In genomic region chr2:130291434-130291833, GRCm38 (mm10) we compare ENCODE assay signal across 1 mouse cellular context.
TF ChIP-seq lines count a peak whose summit lies in the region.

No protein-coding gene starts in this region.

TF ChIP-seq in CH12.LX, 34 proteins besides CTCF, POLR2A, EP300 and RAD21:
- TF ChIP-seq ZC3H11A (IDR thresholded peaks at IDR 0.05; ENCODE audit: low read depth, low read length) (no peak), BHLHE40 (IDR thresholded peaks at IDR 0.05; ENCODE audit: low read depth, low read length) (peak; percentile 62), JUND (conservative IDR thresholded peaks at IDR 0.05; ENCODE audit: low read depth, low read length) (no peak), ZNF384 (IDR thresholded peaks at IDR 0.05; ENCODE audit: low read depth, low read length) (no peak), SIN3A (IDR thresholded peaks at IDR 0.05; ENCODE audit: low read length) (0 out of 2 replicates have a peak, but pooled peaks have one; percentile 37), HCFC1 (IDR thresholded peaks at IDR 0.05; ENCODE audit: low read depth, low read length) (0 out of 2 replicates have a peak, but pooled peaks have one; percentile 17), NELFE (IDR thresholded peaks at IDR 0.05; ENCODE audit: low read depth, low read length) (peak; percentile 29; the same call in 1 of the 2 replicates), USF2 (conservative IDR thresholded peaks at IDR 0.05; ENCODE audit: low read depth, low read length) (no peak), UBTF (IDR thresholded peaks at IDR 0.05; ENCODE audit: low read depth, low read length) (no peak), MYC (IDR thresholded peaks at IDR 0.05; ENCODE audit: low read depth, low read length) (no peak), USF1 (IDR thresholded peaks at IDR 0.05; ENCODE audit: low read depth, low read length) (no peak), IRF4 (IDR thresholded peaks at IDR 0.05; ENCODE audit: low read depth, low read length) (peak; percentile 42; the same call in 1 of the 2 replicates), ELF1 (IDR thresholded peaks at IDR 0.05; ENCODE audit: low read depth, low read length) (peak; percentile 52; the same call in 1 of the 2 replicates), TBP (conservative IDR thresholded peaks at IDR 0.05; ENCODE audit: low read depth, low read length) (no peak), MXI1 (IDR thresholded peaks at IDR 0.05; ENCODE audit: low read depth, low read length) (no peak), ZMIZ1 (IDR thresholded peaks at IDR 0.05; ENCODE audit: low read depth, low read length) (no peak), RCOR1 (conservative IDR thresholded peaks at IDR 0.05; ENCODE audit: low read depth, low read length) (no peak), SMC3 (IDR thresholded peaks at IDR 0.05; ENCODE audit: low read depth, low read length) (peak; percentile 84), MAZ (IDR thresholded peaks at IDR 0.05; ENCODE audit: low read depth, low read length) (0 out of 2 replicates have a peak, but pooled peaks have one; percentile 44), KAT2A (IDR thresholded peaks at IDR 0.05; ENCODE audit: insufficient replicate concordance, low read length) (no peak), PAX5 (IDR thresholded peaks at IDR 0.05; ENCODE audit: low read length) (no peak)
